Mouse (Mus musculus) gastrocnemius, postnatal 25 days (tissue): ENCODE data around the gene Gm815. TPM values are rescaled to one million over a fixed set of nuclear protein-coding genes. Genes with fewer than 3 reads are reported as not detected.

Experiments used
- DNase-seq: peaks from one replicate; pipeline ENCODE4 v3.0.0; 2022
- long read RNA-seq, 2 experiments: library from polyadenylated mRNA; stranded (forward); transcript quantifications; one replicate each; pipeline ENCODE4 v2.0.0; 2021
- total RNA-seq, 2 experiments: library from RNA; stranded (reverse); gene quantifications; 1 replicate in 1 of 2; 2 replicates in 1 of 2; pipeline ENCODE4 v1.2.3; 2021

Gm815 gene
- total RNA-seq: not detected
- long read RNA-seq, experiment 1: 0 reads
- long read RNA-seq, experiment 2: 0 reads

GRCm38 (mm10) chr19:26885616-26886015 lies at the start of gene Gm815:
TSS of gene Gm815 (plus strand) at chr19:26885881.
- DNase-seq: no peak

GRCm38 (mm10) chr19:26837626-26838025 lies 48.1 kb upstream of the Gm815 start:
- no peak for DNase-seq

- no peak for DNase-seq
Observed at GRCm38 (mm10) chr19:26843896-26844295, 41.8 kb upstream of the Gm815 start.

GRCm38 (mm10) chr19:26844813-26845212 lies 40.9 kb upstream of the Gm815 start:
- DNase-seq: no peak

GRCm38 (mm10) chr19:26845276-26846016 lies 40.2 kb upstream of the Gm815 start:
- DNase-seq: peak; percentile 72

GRCm38 (mm10) chr19:26846017-26846285 lies 39.7 kb upstream of the Gm815 start:
- DNase-seq: no peak

- no peak for DNase-seq
Observed at GRCm38 (mm10) chr19:26851017-26851782, 34.5 kb upstream of the Gm815 start.

- no peak for DNase-seq
Observed at GRCm38 (mm10) chr19:26852325-26852900, 33.3 kb upstream of the Gm815 start.

GRCm38 (mm10) chr19:26853701-26854282 lies 31.9 kb upstream of the Gm815 start:
- DNase-seq: no peak

GRCm38 (mm10) chr19:26854661-26855060 lies 31.0 kb upstream of the Gm815 start:
- DNase-seq: no peak

- DNase-seq: no peak
Observed at GRCm38 (mm10) chr19:26855152-26855551, 30.5 kb upstream of the Gm815 start.

GRCm38 (mm10) chr19:26858427-26859194 lies 27.1 kb upstream of the Gm815 start:
- no peak for DNase-seq

GRCm38 (mm10) chr19:26859195-26859570 lies 26.5 kb upstream of the Gm815 start:
- DNase-seq: no peak

GRCm38 (mm10) chr19:26863662-26864061 lies 22.0 kb upstream of the Gm815 start:
- DNase-seq: no peak

GRCm38 (mm10) chr19:26864975-26865690 lies 20.5 kb upstream of the Gm815 start:
- no peak for DNase-seq

- no peak for DNase-seq
Observed at GRCm38 (mm10) chr19:26865736-26866135, 19.9 kb upstream of the Gm815 start.

- no peak for DNase-seq
Observed at GRCm38 (mm10) chr19:26869591-26869990, 16.1 kb upstream of the Gm815 start.

- DNase-seq: no peak
Observed at GRCm38 (mm10) chr19:26870280-26870679, 15.4 kb upstream of the Gm815 start.

- no peak for DNase-seq
Observed at GRCm38 (mm10) chr19:26871096-26871495, 14.6 kb upstream of the Gm815 start.

- no peak for DNase-seq
Observed at GRCm38 (mm10) chr19:26872886-26873285, 12.8 kb upstream of the Gm815 start.

- DNase-seq: no peak
Observed at GRCm38 (mm10) chr19:26875601-26876000, 10.1 kb upstream of the Gm815 start.
